Mouse (Mus musculus) gastrocnemius, postnatal 10 days (tissue): ENCODE measurements around the gene Arel1. TPM values are rescaled to one million over a fixed set of nuclear protein-coding genes. Genes with fewer than 3 reads are reported as not detected.
A peak's percentile ranks its signal among the peaks of the same experiment; 100 is the strongest.

Experiments
- DNase-seq: peaks from one replicate; pipeline ENCODE4 v3.0.0; 2021; ENCODE audit warnings: mixed read lengths
- long read RNA-seq, 2 experiments: library from polyadenylated mRNA; stranded (forward); transcript quantifications; one replicate each; pipeline ENCODE4 v2.0.0; 2021
- total RNA-seq, 2 experiments: library from RNA; stranded (reverse); gene quantifications; 2 replicates each; pipeline ENCODE4 v1.2.3; 2021

Arel1 gene
- 10 to 100 TPM; 20.8 to 23.4 TPM for total RNA-seq
- long read RNA-seq, experiment 1, full-length matches to known transcripts, result 2 of 11 reads
- long read RNA-seq, experiment 1, partial matches to known transcripts, result 5 of 11 reads
- long read RNA-seq, experiment 1, other reads (novel, unspliced or antisense), result 4 of 11 reads
- long read RNA-seq, experiment 2, full-length matches to known transcripts, result 3 of 10 reads
- long read RNA-seq, experiment 2, partial matches to known transcripts, result 1 of 10 reads
- long read RNA-seq, experiment 2, other reads (novel, unspliced or antisense), result 6 of 10 reads

DNA sequence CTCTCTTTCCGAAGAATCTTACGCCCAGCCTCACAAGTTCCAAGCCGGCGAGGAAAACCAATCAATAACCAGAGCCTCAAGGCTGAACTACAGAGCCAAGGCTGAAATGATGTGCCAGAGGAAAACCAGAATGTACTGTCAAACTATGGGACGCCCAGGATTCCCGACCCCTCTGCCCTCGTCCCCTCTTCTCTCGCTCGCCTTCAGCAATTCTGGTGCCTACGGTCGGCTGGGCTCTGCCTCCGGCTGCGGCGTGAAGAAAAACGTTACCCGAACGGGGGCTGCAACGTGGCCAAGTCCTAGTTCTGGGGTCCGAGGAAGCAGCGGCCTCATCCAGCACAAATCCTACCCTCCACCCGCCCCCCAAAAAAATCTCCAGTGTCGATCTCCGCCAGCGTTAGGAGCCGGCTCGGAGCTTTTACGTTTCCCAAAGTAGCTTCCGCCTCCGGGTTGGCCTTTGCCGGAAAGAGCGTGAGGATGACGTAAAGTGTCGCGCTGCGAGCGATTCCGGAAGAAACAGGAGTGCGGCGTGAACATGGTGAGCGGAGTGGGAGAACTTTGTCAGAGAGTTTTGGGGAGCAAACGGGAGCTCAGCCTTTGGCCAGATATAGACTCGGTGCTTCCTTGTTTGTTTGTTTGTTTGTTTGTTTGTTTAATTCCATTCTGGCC is at the start of gene Arel1, which contains the start of gene Fcf1:
Gene Arel1, minus strand, starts transcription at position 473 of the 669 bp plus-strand sequence.
Gene Fcf1, plus strand, starts transcription at position 470 of the 669 bp plus-strand sequence.
- DNase-seq, result peak; percentile 81

DNA sequence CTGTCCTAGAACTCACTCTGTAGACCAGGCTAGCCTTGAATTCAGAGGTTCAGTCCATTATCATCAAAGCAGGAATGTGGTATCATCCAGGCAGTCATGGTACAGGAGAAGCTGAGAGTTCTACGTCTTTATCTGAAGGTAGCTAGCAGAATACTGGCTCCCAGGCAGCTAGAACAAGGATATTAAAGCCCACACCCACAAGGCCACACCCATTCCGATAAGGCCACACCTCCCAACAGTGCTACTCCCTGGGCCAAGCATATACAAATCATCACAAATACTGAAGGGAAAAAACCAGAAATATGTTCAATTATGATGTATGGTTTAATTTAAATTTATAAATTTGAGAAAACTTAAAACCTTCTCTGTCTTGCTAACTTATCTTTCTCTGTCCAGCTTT is 41.5 kb upstream of the Arel1 start:
- DNase-seq, result no peak

DNA sequence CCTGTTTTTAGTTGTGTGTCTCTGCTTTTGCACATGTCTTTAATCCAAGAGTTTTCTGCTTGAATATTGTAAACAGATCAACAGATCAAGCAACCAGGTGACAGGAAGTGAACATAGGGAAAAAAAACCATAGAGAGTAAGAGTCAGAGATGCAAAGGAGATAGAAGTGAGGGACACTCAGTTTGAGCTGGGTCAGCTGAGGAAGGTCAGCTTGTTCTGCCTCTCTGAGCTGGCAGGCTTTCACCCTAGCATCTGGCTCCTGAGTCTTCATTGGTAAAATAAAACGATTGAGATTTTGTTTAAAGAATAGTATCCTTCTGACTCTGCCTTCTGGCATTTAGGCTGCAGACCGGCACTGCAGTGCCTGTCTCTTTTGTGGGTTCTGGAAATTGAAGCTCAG is 39.8 kb upstream of the Arel1 start:
- no peak for DNase-seq

DNA sequence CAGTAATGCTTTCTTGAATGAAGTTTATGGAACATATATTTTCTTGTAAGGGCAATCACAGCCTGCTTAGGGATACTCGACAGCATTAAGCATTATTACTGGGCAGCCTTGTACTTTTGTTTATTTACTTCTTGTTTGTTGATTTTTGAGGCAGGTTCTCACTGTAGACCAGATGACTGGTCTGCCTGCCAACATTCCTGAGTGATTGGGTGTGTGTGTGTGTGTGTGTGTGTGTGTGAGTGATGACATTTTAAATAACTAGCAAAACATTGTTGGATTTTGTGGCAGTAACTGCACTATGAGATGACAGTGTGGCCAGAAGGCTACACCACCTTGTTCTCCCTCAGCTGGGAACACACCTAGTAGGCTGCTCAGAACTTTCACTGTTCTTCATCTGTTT is 39.1 kb upstream of the Arel1 start:
- no peak for DNase-seq

DNA sequence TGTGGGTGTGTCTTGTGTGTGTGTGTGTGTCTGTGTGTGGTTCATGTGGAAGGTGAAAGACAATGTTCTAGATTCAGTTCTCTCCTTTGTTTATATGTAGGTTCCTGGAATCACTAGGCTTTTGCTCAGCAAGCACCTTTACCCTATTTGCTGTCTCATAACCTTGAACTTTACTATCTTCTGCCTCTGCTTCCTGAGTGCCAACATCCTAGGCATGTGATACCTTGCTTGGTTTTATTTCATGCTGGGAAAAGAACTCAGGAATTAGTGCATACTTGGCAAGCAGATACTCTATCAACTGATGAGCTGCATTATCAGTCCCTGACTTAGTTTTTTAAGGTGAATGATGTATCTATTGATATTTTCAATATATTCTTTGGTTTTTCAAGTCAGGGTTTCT is 36.3 kb upstream of the Arel1 start:
- no peak for DNase-seq

DNA sequence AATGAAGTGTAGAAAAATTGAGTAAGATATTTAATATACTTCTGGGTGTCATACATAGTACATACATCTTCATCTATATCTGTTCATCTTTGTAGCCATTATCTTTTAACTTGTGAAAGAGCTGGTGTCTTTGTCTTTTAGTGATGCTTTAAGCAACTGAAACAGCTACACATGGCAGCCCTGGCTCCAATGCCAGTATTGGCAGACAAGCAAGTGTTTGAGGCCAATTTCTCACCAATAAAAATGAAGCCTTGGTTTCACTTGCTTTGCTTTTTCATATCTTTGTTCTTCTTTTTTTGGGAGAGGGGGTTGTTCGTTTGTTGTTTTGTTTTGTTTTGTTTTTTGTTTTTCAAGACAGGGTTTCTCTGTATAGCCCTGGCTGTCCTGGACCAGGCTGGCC is 35.5 kb upstream of the Arel1 start:
- DNase-seq, result no peak

DNA sequence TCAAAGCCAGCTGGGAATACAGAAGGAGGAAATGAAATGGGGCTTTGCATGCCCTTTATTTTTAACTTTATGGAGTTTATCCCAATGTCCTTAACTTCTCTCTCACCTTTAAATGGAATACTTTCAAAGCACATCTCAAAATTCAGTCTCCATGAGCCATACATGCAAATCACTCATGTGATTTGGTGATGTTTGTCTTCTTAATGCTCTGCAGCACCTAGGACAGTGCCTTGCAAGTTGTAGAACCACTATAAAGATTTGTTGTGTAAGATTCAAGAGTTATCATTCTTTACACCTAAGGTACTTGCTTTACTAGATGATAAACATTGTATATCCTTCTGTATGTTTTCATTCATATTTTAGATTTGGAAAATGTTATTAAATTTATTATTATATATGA is 28.4 kb upstream of the Arel1 start:
- no peak for DNase-seq

DNA sequence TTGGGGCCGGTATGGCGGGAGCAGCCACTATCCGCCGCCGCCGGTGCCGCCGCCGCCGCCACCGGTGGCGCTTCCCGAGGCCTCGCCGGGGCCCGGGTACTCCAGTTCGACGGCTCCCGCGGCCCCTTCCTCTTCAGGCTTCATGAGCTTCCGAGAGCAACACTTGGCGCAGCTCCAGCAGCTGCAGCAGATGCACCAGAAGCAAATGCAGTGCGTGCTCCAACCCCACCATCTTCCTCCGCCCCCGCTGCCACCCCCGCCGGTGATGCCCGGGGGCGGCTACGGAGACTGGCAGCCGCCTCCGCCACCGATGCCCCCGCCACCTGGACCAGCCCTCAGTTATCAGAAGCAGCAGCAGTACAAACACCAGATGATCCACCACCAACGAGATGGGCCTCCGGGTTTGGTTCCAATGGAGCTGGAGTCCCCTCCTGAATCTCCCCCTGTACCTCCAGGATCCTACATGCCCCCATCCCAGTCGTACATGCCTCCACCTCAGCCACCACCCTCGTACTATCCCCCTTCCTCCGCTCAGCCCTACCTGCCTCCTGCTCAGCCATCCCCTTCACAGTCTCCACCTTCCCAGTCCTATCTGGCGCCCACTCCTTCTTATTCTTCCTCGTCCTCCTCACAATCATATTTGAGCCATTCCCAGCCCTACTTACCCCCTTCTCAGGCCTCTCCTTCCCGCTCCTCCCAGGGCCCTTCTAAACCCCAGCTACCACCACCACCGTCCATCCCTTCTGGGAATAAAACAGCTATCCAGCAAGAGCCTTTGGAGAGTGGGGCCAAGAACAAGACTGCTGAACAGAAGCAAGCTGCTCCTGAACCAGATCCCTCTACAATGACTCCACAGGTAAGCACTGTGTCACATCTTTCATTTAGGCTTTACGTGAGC is 26.1 kb upstream of the Arel1 start:
- peak; percentile 62 for DNase-seq

DNA sequence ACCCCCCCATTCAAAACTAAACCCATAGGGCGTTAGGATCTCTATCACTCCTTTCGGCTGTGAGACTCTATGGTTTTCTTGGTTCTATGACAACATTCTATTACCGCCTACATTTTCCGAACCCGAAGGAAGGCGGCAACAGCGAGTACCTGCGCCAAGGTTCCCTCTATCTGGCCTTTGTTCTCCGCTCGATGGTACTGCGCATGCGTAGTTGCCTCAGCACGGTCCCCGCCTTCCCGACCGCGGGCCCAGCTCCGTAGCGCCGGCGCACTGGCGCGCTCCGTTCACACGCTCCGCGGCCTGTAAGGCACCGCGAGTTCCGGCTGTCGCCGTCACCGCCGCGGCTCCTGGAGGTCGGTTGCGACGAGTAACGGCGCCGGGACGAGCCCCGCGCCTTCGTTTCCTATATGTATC is 25.4 kb upstream of the Arel1 start, which contains the start of gene Ylpm1:
Gene Ylpm1, plus strand, starts transcription at position 239 of the 414 bp plus-strand sequence.
- peak; percentile 96 for DNase-seq

DNA sequence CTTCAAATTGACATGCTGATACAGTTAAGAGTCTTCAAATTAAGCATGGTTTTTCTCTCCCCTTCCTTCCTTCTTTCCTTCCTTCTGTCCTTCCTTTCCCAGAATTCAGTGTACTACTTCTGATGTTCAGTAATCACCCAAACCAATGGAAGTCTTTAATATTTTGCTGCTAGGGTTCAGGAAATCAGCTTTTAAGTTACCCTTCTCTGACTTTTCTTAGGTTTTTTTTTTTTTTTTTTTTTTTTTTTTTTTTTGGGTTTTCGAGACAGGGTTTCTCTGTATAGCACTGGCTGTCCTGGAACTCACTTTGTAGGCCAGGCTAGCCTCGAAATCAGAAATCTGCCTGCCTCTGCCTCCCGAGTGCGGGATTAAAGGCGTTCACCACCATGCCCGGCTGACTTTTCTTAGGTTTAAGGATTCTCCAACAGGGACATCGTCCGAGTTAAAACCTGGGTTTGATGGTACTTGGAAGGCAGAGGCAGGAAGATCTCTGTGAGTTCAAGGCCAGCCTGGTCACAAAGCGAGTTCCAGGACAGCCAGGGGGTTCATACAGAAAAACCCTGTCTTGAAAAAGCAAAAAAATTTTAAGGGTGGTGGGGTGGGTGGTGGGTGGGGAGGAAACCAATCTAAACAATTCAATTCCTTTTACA is 24.5 kb upstream of the Arel1 start:
- no peak for DNase-seq

DNA sequence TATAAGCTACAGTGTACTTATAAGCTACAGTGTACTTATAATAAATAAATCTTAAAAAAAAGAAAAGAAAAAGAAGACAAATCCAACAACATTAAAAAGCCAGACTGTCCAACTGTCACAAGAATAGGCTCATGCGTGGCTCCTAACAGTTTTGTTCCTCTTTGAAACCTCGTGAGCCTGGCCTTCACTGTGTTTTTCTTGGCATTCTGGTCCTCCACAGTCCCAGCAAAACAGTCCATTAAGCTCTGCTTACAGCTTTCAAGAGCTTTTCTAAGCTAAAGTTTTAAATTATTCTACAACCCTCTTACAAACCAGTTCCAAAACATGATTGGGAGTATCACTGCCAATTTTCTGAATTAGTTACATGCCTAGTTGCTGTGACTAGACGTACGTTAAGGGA is 18.8 kb upstream of the Arel1 start:
- DNase-seq, result no peak

DNA sequence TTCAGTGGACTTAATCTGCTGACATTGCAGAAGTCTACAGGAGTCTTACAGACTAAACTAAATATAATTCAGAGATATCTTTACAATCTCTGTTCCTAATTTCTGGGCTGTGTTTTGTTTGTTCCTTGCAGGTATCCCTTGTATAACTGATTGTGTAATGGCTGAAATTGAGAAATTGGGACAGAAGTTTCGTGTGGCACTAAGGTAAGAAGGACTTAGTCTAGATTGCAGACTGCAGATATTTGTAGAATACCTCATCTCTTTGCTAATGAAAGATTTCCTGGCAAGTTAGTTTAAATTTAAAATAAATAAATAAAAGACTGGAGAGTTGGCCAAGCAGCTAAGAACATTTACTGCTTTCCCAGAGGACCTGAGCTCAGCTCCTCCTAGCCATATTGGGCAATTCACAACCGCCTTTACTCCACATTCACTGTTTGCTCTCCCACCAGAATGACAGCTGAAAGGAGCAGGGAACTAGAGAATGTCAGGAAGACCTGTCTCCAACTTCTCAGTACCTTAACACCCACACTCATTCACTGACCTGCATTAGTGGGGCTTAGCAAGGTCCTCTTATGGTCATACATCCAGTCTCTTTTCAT is 8.7 kb upstream of the Arel1 start:
- DNase-seq, result no peak

DNA sequence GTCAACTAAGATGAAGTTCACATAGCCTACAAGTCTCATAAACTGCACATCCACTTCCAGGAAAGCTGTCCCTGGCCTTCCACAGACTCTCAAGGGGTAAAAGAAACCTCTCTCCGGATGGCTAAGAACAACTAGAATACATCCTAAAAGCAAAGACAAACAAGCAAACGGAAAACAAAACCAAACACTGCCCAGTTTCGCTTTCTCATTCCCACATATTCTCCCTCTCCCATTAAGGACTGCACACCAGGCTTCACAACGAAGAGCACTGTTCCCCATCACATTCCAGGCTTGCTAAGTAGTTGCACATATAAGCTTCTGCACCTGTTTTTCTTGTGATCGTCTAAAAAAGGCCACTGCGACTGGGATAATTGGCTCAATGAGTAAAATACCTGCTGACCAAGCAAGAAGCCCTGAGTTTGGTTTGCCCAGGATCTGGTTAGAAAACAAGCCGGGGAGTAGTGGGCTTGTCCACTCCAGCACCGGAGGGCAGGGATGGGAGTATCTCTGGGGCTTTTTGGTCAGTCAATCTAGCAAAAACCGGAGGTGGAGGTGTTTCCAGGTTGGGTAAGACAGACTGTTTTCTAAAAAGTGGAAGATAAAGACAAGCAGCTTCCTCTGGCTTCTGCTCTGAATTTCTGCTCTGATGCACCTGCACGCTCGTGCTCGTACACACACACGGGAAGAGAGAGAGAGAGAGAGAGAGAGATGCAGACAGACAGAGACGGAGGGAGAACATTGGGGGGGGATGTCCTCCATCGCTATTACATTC is 858 bp downstream of the Arel1 start:
- DNase-seq, result no peak

DNA sequence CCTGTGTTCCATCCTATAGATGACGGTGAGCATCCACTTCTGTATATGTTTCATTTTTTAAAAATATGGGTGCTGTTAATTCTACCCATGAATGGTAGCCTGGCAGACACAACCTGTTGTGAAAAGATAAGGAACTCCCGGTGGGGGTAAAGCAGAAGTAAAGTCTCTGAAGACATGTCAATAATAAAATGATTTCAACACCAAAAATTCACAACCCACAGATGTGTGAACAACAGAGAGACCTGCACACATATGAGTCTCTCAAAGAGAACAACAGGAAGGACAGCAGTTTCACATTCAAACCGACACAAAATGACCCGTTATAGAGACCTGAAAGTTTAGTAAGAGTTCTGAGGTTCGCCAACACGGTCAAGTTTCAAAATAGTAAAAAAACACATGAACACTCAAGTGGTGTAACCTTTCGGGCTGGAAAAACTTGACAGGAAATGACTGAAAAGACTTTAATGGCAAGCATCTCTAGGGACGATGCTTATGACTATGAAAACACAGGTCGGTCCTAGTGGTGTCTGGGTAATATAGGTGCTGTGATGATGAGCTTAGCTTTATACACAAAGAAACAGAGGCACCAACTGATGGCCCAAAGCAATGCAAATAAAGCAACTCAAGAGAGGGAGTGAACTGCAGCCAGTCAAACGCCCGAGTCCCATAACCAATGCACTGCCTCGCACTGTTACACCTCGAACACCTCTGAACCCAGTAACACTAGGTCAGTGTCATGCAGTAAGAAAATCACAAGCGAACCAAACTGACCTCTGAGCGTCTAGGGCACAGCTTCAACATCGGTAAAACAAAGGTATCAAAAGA is 1.7 kb downstream of the Arel1 start:
- DNase-seq, result no peak

DNA sequence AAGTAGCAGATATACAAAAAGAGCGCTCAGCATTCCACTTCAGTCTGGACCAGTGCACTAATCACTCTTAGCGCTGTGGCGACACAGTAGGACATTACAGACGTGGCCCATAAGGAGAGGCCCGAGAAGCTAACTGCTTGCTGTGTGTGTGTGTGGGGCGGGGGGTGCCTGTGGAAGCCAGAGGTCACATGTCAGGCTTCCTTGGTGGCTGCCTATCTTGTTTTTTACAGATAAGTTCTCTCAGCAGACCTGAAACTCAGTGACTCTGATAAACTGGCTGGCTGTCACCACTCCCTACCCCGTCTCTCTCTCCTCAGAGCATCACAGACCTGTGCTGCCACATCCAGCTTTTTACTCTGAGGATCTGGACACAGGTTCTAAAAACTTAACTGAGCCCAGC is 8.1 kb downstream of the Arel1 start:
- no peak for DNase-seq

DNA sequence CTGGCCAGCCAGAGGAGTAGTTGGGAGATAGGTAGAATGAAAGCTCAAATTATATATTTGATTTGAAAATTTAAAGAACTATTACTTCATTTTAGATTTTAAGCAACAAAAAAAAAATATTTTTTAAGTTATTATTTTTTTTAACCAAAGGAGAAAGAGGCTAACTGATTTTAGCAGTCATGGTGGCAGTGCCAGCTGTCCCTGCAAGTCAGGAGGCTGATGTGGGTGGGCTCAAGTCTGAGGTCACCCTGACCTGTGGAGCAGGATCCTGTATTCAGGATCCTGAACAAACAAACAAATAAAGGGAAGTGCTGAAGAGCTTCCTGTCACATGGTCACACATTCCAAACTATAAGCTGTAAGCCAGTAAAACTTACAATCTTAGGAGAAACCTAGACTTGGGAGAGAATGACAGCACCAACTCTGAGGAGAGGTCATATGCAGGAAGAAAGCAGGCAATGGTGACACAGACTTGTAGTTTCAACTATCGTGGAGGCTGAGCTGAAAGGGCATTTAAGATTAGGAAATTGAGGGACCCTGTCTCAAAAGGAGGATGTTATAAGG is 11.8 kb downstream of the Arel1 start:
- no peak for DNase-seq

DNA sequence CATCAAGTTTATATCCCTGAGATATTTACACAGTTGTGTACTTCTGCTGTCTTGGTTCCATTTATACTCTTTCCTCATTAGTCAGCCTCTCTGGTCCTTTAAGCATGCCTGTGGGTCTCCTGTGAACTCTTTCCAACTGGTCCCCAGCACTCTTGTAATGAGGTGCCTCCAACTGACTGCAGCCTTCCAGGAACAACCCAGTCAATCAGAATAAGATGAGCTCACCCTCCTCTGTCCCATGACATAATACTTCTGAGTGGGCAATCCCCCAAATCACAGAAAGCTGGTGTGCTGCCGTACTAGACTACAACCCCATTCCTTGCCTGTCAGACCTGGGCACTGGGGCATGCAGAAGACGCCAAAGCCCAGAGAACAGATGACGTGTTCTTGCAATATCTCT is 14.4 kb downstream of the Arel1 start:
- no peak for DNase-seq

DNA sequence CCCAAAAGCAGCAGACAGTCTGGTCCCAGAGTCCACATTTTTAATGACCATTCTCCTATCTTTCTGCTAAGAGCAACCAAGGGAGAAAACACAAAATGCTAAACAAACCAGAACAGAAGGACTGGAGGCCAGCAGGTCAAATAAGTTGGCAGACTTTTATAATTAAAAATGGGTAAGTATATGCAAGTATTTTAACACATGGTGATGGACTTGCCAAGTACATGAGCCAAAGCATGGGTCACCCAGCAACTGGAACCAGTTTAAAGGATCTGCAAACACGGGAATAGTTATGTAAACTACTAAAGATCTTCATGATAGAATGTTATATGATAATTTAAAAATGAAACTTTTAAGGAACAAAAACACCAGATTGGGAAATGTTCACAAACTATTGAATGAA is 18.3 kb downstream of the Arel1 start:
- DNase-seq, result no peak

DNA sequence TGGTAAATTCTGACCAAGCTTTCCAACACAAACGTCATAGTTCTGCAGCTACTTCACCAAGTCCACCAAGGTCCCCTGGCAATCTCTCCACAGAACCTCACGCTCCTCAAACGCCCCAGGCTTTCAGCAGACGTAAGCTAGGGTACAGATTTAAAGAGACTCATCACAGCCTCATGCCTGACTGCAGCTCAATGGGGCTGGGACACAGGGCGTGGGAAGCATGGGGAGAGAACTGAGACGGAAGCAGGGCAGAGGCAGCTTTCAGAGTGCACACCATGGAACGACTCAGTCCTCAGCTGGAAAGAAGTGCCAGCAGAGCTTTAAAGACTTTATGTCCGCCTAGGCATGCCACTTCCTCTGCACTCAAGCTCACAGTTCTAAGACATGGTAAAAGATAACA is 19.2 kb downstream of the Arel1 start:
- no peak for DNase-seq

DNA sequence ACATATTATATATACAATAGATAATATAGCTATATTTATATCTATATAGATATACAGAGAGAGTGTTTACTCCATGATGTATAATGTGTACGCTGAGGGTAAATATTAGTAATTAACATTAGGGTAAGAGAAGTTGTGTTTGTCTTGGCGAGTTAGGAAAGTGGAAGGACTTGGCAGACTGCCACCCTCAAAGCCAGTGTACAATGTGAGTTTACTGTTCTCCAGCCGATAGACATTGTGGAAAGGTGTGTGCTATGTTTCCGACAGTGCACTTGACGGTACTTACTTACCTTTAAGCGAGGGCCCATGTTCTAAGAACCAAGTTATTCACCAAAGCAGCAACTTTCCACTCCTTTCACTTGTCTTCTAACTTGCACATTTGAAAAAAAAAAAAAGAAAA is 19.9 kb downstream of the Arel1 start:
- no peak for DNase-seq
